Mouse (Mus musculus) midbrain, embryonic 16.5 days (tissue): ENCODE results near the gene Coro1b. TPM values are rescaled to one million over a fixed set of nuclear protein-coding genes. Genes with fewer than 3 reads are reported as not detected.
A peak's percentile ranks its signal among the peaks of the same experiment; 100 is the strongest.

Experiments used
- ATAC-seq: fragments of 200-750 bp; cut with Nextera tagmentation; 2 replicates; pipeline ENCODE4 v1.8.0; 2017; ENCODE audit warnings: moderate TSS enrichment
- H3K27ac ChIP-seq: fragments of 300-500 bp; sonication (generic); 2 replicates; pipeline ENCODE4 v1.5.1; 2014; ENCODE audit warnings: mild to moderate bottlenecking, low read length, mixed read lengths
- H3K27me3 ChIP-seq: fragments of 300-500 bp; sonication (generic); 2 replicates; pipeline ENCODE4 v1.6.1; 2014; ENCODE audit warnings: low read depth, low read length, mixed read lengths; ENCODE audit not compliant: control insufficient read depth, insufficient read depth
- H3K36me3 ChIP-seq: fragments of 300-500 bp; sonication (generic); 2 replicates; pipeline ENCODE4 v1.6.1; 2014; ENCODE audit warnings: mild to moderate bottlenecking, low read length, moderate library complexity, mixed read lengths; ENCODE audit not compliant: control insufficient read depth, insufficient read depth
- H3K4me1 ChIP-seq: fragments of 300-500 bp; sonication (generic); 2 replicates; pipeline ENCODE4 v1.6.1; 2014; ENCODE audit warnings: mild to moderate bottlenecking, low read length, mixed read lengths; ENCODE audit not compliant: control insufficient read depth, insufficient read depth
- H3K4me2 ChIP-seq: fragments of 300-500 bp; sonication (generic); 2 replicates; pipeline ENCODE4 v1.6.1; 2014; ENCODE audit warnings: mild to moderate bottlenecking, low read length, mixed read lengths
- H3K4me3 ChIP-seq: fragments of 300-500 bp; sonication (generic); 2 replicates; pipeline ENCODE4 v1.5.1; 2014; ENCODE audit warnings: low read depth, mild to moderate bottlenecking, low read length, moderate library complexity, mixed read lengths
- H3K9ac ChIP-seq: fragments of 300-500 bp; sonication (generic); 2 replicates; pipeline ENCODE4 v1.6.1; 2014; ENCODE audit warnings: low read depth, low read length, mixed read lengths
- H3K9me3 ChIP-seq: fragments of 300-500 bp; sonication (generic); replicated peaks from 2 replicates; pipeline ENCODE4 v1.6.1; 2014; ENCODE audit warnings: mild to moderate bottlenecking, low read length, mixed read lengths; ENCODE audit not compliant: control insufficient read depth, poor library complexity, severe bottlenecking
- WGBS: fragments of 180-500 bp; shearing (Covaris S2); extraction: QIAGEN DNeasy Blood & Tissue Kit; methylation state at CpG from one replicate; pipeline ENCODE4 v1.1.7; 2014; 5-methylcytosine and 5-hydroxymethylcytosine counted together
- polyA plus RNA-seq: library from polyadenylated mRNA; unstranded; fragments of >200 nt; fragmentation: Nextera tagmentation; extraction: Ambion mirVana; gene quantifications from 2 replicates; pipeline ENCODE4 v1.2.1, GENCODE M21; 2015

Gene Coro1b
- polyA plus RNA-seq, 1 experiment from 2014 or later, result 119 TPM

DNA sequence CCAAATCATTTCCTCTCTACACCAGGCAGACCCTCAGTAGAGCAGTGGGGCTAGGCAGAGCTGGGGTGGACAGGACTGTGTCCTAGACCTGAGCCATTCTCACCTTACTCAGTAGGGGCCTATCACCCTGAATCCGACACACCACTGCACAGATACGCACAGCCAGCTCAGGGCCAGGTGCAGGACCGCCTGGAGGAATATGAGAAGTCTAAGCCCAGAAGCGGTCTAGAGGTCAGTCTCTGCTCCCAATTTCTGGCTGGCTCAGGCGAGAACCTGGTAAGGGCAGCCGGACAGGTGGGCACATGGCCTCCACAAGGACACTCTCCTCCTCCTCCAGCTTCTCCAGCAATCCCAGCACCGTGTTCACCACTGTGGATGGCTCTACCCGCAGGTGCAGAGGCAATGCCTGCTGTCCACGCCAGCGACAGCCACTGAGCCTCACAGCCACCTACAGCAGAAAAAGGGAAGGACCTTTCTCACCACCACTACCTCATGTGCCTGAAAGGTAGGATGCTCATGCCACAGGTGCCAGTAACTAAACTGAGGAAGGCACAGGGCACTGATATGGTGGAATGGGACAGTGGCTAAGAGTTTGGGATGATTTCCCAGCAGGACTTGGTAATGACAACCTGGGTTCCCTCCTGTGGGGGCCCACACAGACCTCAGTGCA lies 22.4 kb downstream of the Coro1b start:
- H3K4me3 ChIP-seq, result no peak overlapping the region
- no peak for ATAC-seq
- H3K4me1 ChIP-seq, result peaks cover 15% of the 10 kb centered on the region
- H3K27me3 ChIP-seq, result no peaks in the 10 kb centered on the region
- H3K9ac ChIP-seq, result no peak overlapping the region
- H3K4me2 ChIP-seq, result no peak overlapping the region
- 90% methylated on average over 10 of the region's 10 CpGs for WGBS
- H3K9me3 ChIP-seq, result no peaks in the 10 kb centered on the region
- no peak overlapping the region for H3K27ac ChIP-seq
- no peaks in the 10 kb centered on the region for H3K36me3 ChIP-seq

DNA sequence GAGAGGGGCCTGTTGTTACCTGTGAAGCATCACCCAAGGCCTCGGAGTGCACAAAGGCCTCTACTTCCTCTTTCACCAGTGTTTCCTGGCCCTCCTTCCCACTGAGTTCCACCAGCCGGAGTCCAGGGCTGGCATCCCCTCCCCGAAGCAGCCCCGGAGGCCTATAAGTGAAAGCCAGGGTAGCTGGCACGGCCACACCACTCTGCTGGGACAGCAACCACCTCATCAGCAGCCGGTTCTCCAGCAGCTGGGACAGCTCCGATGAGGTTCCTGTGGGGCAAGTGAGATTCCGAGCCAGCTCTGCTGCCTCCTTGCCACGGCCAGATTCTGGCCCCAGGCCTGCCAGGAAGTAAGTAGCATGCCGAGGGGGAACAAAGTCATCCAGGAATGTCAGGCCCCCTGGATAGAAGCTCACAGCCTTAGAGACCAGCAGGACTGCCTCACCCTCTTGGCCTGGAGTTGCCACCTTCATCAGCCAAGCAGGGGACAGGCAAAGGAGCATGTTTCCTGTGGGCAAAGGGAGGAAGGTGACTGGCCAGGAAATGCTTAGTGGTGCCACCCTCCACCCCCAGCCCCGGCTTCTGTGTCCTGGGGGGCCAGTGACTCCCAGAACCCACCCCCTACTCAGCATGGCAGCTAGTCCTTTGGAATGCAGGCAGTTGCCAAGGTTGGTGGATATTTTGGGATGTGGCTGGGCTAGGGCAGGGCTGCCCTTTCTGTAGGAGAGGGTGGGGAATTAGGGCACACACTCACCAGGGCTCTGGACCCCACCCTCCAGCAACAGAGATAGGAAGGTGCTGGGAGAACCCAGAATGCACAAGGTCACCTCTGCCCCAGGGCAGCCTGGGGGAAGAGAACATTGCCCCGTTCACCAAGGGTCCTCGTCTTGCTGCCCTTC lies 23.2 kb downstream of the Coro1b start:
- Histone ChIP-seq H3K4me1 (peaks cover 15% of the 10 kb centered on the region), H3K9me3 (no peaks in the 10 kb centered on the region), H3K36me3 (no peaks in the 10 kb centered on the region), H3K27ac (no peak overlapping the region), H3K4me3 (no peak overlapping the region), H3K9ac (no peak overlapping the region), H3K27me3 (no peaks in the 10 kb centered on the region), H3K4me2 (no peak overlapping the region)
- no peak for ATAC-seq
- 73% methylated on average over 13 of the region's 13 CpGs for WGBS

DNA sequence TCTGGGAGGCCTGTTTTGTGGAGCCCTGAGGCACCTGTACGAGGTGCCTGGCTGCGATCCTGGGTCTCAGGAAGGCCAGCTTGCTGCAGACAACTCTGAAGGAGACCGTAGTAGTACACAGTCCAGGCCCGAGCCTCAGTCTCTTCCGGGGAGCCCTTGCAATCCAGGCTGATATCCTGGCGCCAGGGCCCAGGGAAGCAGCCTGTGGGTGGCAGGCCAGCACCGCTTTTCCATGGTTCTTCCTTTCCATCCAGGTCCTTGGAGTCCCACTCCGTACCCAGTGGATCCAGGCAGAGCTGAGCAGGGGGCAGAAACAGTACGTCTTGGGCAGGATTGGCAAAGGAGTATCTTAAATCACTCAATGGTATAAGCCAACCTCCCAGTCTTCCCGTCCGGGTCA lies 24.5 kb downstream of the Coro1b start:
- 57% methylated on average over 11 of the region's 11 CpGs for WGBS

DNA sequence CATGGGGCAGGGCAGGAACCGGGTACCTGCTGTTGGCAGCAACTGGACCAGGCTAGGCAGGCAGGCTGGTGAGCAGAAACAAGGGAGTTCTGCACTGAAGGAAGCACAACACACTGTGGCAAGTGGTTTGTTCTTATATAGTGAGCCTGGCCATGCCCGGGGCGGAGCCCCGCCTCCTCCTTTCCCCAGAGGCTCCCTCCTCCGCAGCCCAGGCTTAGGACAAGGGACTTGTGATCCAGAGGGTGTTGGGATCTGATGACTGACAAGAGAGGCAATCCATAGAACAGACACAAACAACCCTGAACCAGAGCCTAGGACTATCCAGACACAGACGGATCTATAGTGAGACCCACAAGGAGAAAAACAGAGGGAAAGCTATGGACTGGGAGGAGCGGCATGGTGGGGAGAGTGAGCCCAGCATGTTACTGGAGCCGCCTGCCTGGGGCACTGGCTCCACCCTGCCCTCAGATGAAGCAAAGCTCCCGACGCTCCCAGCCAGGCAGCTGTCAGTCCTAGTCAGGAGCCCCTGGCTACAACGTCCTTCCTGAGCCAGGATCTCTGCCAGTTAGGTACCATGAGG lies 27.0 kb downstream of the Coro1b start, which contains the start of gene Carns1:
Gene Carns1 (minus strand): TSS at position 112 of the 580 bp plus-strand sequence.
- Histone ChIP-seq H3K9ac (peak within 1 kb of the TSS; percentile 22), H3K9me3 (no peaks in the 10 kb centered on the region), H3K4me3 (no peak within 1 kb of the TSS), H3K4me1 (peaks cover 8% of the 10 kb centered on the region), H3K4me2 (peak within 1 kb of the TSS; percentile 29; the same call in 1 of the 2 replicates), H3K36me3 (no peaks in the 10 kb centered on the region), H3K27me3 (no peaks in the 10 kb centered on the region), H3K27ac (no peak within 1 kb of the TSS)
- no peak for ATAC-seq
- WGBS, result under 1% methylated on average over 11 of the region's 11 CpGs

More for the DNA sequence above, 24.5 kb downstream of the Coro1b start:
- Histone ChIP-seq H3K9ac (0 out of 2 replicates have a peak overlapping the region, but pooled peaks have one; percentile 6), H3K4me1 (peaks cover 15% of the 10 kb centered on the region), H3K36me3 (no peaks in the 10 kb centered on the region), H3K27me3 (no peaks in the 10 kb centered on the region), H3K4me3 (no peak overlapping the region), H3K9me3 (no peaks in the 10 kb centered on the region), H3K27ac (no peak overlapping the region), H3K4me2 (no peak overlapping the region)
- ATAC-seq, result no peak

DNA sequence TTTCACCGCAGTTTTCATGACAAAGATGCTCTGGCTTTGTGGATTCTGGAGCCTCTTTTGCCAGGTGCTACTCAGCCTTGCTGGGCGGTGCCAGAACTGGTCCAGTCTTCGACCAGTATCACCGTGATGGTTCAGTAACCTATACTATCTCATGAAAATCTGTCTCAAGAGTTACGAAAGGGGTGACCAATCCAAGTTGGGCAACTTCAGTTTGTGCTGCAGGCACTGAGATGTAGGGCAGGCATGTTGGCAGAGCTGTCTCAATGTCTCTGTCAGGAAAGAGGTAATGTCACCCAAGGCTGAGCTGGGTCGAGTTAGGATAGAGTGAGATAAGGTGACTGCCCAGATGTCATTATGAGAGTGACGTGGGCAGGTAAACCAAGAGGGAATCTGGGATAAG lies 32.0 kb downstream of the Coro1b start:
- WGBS, result 92% methylated on average over 7 of the region's 7 CpGs
- H3K27me3 ChIP-seq, result no peaks in the 10 kb centered on the region
- no peak overlapping the region for H3K4me3 ChIP-seq
- no peak overlapping the region for H3K27ac ChIP-seq
- H3K4me2 ChIP-seq, result no peak overlapping the region
- H3K9me3 ChIP-seq, result no peaks in the 10 kb centered on the region
- no peak overlapping the region for H3K9ac ChIP-seq
- no peaks in the 10 kb centered on the region for H3K36me3 ChIP-seq
- no peak for ATAC-seq
- H3K4me1 ChIP-seq, result peaks cover 7% of the 10 kb centered on the region; the same call in 1 of the 2 replicates

DNA sequence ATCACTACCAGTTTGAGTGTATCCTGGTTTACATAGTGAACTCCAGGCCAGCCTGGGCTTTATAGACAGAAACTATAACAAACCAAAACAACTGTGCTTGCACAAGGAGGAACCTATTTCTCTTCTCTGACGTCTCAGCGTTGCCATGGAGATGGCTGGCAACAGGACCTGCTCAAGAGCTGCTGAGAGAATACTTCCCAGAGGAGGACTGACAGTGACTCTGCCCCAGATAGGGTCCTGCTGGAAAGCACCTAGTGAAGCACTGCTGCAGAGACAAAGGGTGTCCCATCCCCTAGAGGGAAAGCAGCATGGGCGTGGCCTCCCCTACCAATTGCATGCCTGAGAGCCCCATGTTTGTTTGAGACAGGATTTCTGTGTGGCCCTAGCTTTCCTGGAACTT lies 33.5 kb downstream of the Coro1b start:
- peaks cover 4% of the 10 kb centered on the region; the same call in 1 of the 2 replicates for H3K4me1 ChIP-seq
- no peak overlapping the region for H3K4me2 ChIP-seq
- H3K9me3 ChIP-seq, result no peaks in the 10 kb centered on the region
- no peaks in the 10 kb centered on the region for H3K27me3 ChIP-seq
- 0 out of 2 replicates have a peak overlapping the region, but pooled peaks have one; percentile 8 for H3K27ac ChIP-seq
- no peak overlapping the region for H3K4me3 ChIP-seq
- no peaks in the 10 kb centered on the region for H3K36me3 ChIP-seq
- 0 out of 2 replicates have a peak overlapping the region, but pooled peaks have one; percentile 10 for H3K9ac ChIP-seq
- peak; percentile 45 for ATAC-seq
- 43% methylated on average over 3 of the region's 3 CpGs for WGBS

DNA sequence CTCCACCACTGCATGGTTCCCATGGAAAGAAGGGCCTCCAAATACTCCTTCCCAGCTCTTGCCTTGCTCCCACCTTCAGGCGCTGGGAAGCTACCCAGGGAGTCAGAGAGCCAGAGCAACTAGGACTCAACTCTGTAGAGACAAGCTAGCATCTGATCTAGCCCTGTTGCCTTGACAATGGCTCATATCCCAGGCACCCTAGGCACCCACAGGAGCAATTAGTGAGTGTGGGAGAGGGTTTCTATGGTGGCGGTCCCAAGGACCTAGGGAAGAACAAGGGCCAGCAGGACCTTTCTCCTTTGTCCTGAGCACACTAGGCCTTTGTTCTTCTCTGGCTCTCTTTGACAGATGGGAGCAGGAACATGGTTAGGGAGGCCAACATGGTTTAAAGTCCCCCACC lies 35.3 kb downstream of the Coro1b start:
- Histone ChIP-seq H3K9ac (no peak overlapping the region), H3K4me1 (peaks cover 4% of the 10 kb centered on the region; the same call in 1 of the 2 replicates), H3K36me3 (no peaks in the 10 kb centered on the region), H3K4me2 (no peak overlapping the region), H3K4me3 (no peak overlapping the region), H3K9me3 (no peaks in the 10 kb centered on the region), H3K27ac (no peak overlapping the region), H3K27me3 (no peaks in the 10 kb centered on the region)
- 62% methylated on average over 2 of the region's 2 CpGs for WGBS
- ATAC-seq, result no peak

DNA sequence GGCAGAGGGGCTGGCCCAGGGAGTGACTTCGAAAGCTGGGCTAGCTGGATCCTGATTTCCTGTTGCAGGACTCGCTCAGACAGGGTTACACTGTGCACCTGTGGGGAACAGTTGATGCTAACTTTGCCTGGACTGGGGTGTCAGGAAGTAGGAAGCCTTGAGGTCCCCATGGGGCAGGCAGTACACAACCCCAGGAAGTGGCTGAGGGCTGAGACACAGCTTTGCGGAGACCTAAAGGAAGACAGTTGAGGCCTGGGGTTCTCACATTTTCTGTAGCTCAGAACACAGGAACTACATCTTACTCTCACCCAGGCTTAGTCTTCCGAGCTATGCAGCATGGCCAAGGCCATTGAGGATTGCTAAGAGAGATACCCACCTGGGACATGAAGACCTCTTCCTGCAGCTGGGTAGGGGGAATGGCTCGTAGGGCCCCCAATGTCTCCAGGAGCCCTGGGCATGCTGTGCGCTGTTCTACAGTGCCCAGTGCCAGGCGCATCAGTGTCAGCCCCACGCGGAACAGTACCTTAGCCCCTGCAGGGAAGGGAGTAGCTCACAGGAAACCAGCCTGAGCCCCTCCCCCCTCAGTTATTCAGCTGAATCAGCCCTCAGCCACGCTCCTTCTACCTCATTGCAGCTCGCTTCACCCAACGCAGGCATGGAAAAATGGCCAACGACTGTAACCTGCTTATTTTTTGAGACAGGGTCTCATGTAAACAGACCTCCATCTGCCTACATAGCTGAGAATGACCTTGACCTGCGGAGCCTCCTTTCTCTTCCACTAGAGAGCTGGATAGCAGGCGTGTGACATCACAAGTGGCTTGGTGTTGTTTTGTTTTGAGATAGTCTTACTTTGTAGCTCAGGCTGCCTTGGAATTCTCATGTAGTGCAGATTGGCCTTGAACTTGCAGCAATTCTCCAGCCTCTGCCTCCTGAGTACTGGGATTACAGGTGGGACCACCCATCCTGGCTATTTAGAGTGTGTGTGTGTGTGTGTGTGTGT lies 36.9 kb downstream of the Coro1b start:
- H3K27me3 ChIP-seq, result no peaks in the 10 kb centered on the region
- 64% methylated on average over 15 of the region's 15 CpGs for WGBS
- H3K4me1 ChIP-seq, result peaks cover 4% of the 10 kb centered on the region; the same call in 1 of the 2 replicates
- no peak overlapping the region for H3K9ac ChIP-seq
- no peak for ATAC-seq
- no peaks in the 10 kb centered on the region for H3K9me3 ChIP-seq
- H3K36me3 ChIP-seq, result no peaks in the 10 kb centered on the region
- no peak overlapping the region for H3K4me3 ChIP-seq
- H3K27ac ChIP-seq, result no peak overlapping the region
- no peak overlapping the region for H3K4me2 ChIP-seq
